ENCODE assay signal across 24 mouse cellular contexts in the genomic region with DNA sequence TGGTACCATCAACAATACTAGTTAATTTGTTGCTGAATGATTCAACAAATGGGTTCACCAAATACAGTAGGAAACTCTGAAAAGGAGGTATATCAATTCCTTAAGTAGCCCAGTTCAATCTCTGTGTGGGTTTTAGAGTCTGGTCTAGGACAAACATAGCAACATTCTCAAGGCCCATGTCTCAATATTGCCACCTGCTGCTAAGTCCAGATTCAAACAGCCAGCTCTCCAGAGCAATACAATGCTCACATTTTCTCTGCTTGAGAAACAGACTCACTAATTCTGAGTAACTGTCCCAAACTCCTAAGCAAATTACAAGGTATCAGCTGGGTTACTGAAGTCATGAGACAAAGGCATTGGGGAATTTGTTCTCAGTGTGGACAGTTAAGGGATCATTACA.
DNase-seq lines count a peak whose midpoint lies in the region; ATAC-seq and TF ChIP-seq lines count a peak whose summit lies in the region.
"Had no signal": no experiment of that assay in that cellular context is flagged by ENCODE, and none has a peak within 500 bp of the region (broad histone marks: within the 10 kb centered on the region; RNA-seq: fewer than 3 reads in every experiment).

No protein-coding gene starts in this region.

- no peak for ATAC-seq in lung, embryonic 14.5 days (ENCODE audit: insufficient read depth)

- TF ChIP-seq CTCF in lung, embryonic 14.5 days (IDR thresholded peaks at IDR 0.05; ENCODE audit: low read depth): peak; percentile 29; the same call in 1 of the 2 replicates
- no peak for TF ChIP-seq CTCF in lung, adult 2 months (IDR thresholded peaks at IDR 0.05; ENCODE audit: insufficient read depth, low read length)

- no peaks in the 10 kb centered on the region for H3K4me1 ChIP-seq in lung, embryonic 14.5 days (ENCODE audit: insufficient read depth)
- no peaks in the 10 kb centered on the region for H3K4me1 ChIP-seq in lung, adult 2 months (ENCODE audit: control insufficient read depth, insufficient read depth, low read length)
- H3K4me1 ChIP-seq: kidney, embryonic 15.5 days; limb, embryonic 12.5 days; liver, embryonic 13.5 days; midbrain, embryonic 12.5 days had no signal

- TF ChIP-seq POLR2A in lung, adult 2 months (IDR thresholded peaks at IDR 0.05; ENCODE audit: borderline replicate concordance, extremely low read depth, low read depth, low read length): no peak

- no peaks in the 10 kb centered on the region for H3K9me3 ChIP-seq in lung, embryonic 14.5 days (ENCODE audit: low read depth, low read length)
- H3K9me3 ChIP-seq: forebrain, embryonic 10.5 days; heart, embryonic 12.5 days; kidney, embryonic 15.5 days; limb, embryonic 12.5 days; liver, embryonic 13.5 days; midbrain, embryonic 12.5 days had no signal

- no peaks in the 10 kb centered on the region for H3K27me3 ChIP-seq in lung, embryonic 14.5 days (ENCODE audit: insufficient read depth, low read length)
- H3K27me3 ChIP-seq: heart, embryonic 12.5 days; kidney, embryonic 15.5 days; limb, embryonic 12.5 days; liver, embryonic 13.5 days; midbrain, embryonic 12.5 days had no signal

- H3K9ac ChIP-seq in lung, embryonic 14.5 days: no peak overlapping the region
- H3K9ac ChIP-seq: heart, embryonic 12.5 days; hindbrain, embryonic 14.5 days; kidney, embryonic 15.5 days; limb, embryonic 12.5 days; liver, embryonic 13.5 days; midbrain, embryonic 12.5 days had no signal

- H3K4me2 ChIP-seq in lung, embryonic 14.5 days: no peak overlapping the region
- H3K4me2 ChIP-seq: heart, embryonic 12.5 days; hindbrain, embryonic 14.5 days; kidney, embryonic 15.5 days; limb, embryonic 12.5 days; liver, embryonic 13.5 days; midbrain, embryonic 12.5 days had no signal

- H3K36me3 ChIP-seq in lung, embryonic 14.5 days (ENCODE audit: insufficient read depth): no peaks in the 10 kb centered on the region
- H3K36me3 ChIP-seq: forebrain, embryonic 10.5 days; kidney, embryonic 15.5 days; limb, embryonic 12.5 days; liver, embryonic 13.5 days; midbrain, embryonic 12.5 days had no signal

- DNase-seq in gastrocnemius, adult 18-20 months (ENCODE audit: low spot score): peak; percentile 19
- DNase-seq in gastrocnemius, postnatal 10 days: no peak
- DNase-seq in kidney, adult 9 months: peak; percentile 13
- no peak for DNase-seq in kidney, postnatal 4 days
- DNase-seq in lung, embryonic 14.5 days: no peak
- no peak for DNase-seq in lung, adult 2 months
- DNase-seq in retina, embryonic 14.5 days (ENCODE audit: low spot score): peak; percentile 19
- no peak for DNase-seq in ovary, postnatal 14 days (ENCODE audit: low spot score)
- DNase-seq: adrenal gland, postnatal 25 days; cerebellum, adult 11-12 months; cerebellum, postnatal 10 days; heart, adult 11 months; heart, postnatal 14 days; liver, embryonic 13.5 days; lung, postnatal 14 days; right cerebral cortex, postnatal 25 days; spleen, adult 18-20 months; thymus, postnatal 4 days had no signal

- H3K4me3 ChIP-seq in lung, embryonic 14.5 days (ENCODE audit: low read depth, low read length): no peak overlapping the region
- H3K4me3 ChIP-seq in lung, adult 2 months (replicated peaks; ENCODE audit: extremely low read depth, low read depth, low read length): no peak overlapping the region
- H3K4me3 ChIP-seq: forebrain, embryonic 10.5 days; heart, embryonic 12.5 days; kidney, embryonic 15.5 days; limb, embryonic 12.5 days; liver, embryonic 13.5 days; midbrain, embryonic 12.5 days had no signal

- no peak overlapping the region for H3K27ac ChIP-seq in lung, embryonic 14.5 days (ENCODE audit: low read depth)
- H3K27ac ChIP-seq: forebrain, embryonic 10.5 days; hindbrain, embryonic 14.5 days; kidney, embryonic 15.5 days; limb, embryonic 12.5 days; liver, embryonic 13.5 days; midbrain, embryonic 12.5 days had no signal

Comparison
In these comparisons a context has a peak if more than half of its experiments do, and no peak if none do; other contexts are left out.
1. DNase-seq: peak in gastrocnemius, adult 18-20 months (single experiment), kidney, adult 9 months (single experiment) and retina, embryonic 14.5 days (single experiment); none in gastrocnemius, postnatal 10 days (single experiment), kidney, postnatal 4 days (0 of 2), lung, embryonic 14.5 days (single experiment), lung, adult 2 months (single experiment) and ovary, postnatal 14 days (single experiment).